Comparison of ENCODE assay signal across 17 mouse cellular contexts in genomic region chr10:117716686-117717085, GRCm38 (mm10).
"Had no signal": no experiment of that assay in that cellular context is flagged by ENCODE, and none has a peak within 500 bp of the region (broad histone marks: within the 10 kb centered on the region; RNA-seq: fewer than 3 reads in every experiment).

No protein-coding gene starts in this region.

- H3K4me3 ChIP-seq: kidney, embryonic 15.5 days; limb, embryonic 15.5 days; midbrain, embryonic 12.5 days; neural tube, embryonic 13.5 days; stomach, embryonic 15.5 days had no signal

- H3K9ac ChIP-seq: kidney, embryonic 15.5 days; limb, embryonic 15.5 days; liver, embryonic 14.5 days; midbrain, embryonic 12.5 days; neural tube, embryonic 13.5 days; stomach, embryonic 15.5 days had no signal

- H3K27me3 ChIP-seq: kidney, embryonic 15.5 days; limb, embryonic 15.5 days; megakaryocyte, embryonic 14.5 days; midbrain, embryonic 12.5 days; neural tube, embryonic 13.5 days; stomach, embryonic 15.5 days had no signal

- H3K4me2 ChIP-seq: kidney, embryonic 15.5 days; limb, embryonic 15.5 days; midbrain, embryonic 12.5 days; neural tube, embryonic 13.5 days; stomach, embryonic 15.5 days had no signal

- H3K27ac ChIP-seq: limb, embryonic 15.5 days; liver, embryonic 14.5 days; midbrain, embryonic 12.5 days; neural tube, embryonic 13.5 days; stomach, embryonic 15.5 days had no signal

- DNase-seq: kidney, postnatal 25 days; layer of hippocampus, adult 9-11 months; layer of hippocampus, postnatal 36 days; lung, adult 18-20 months; lung, postnatal 4 days; retina, postnatal 1 day; right cerebral cortex, postnatal 4 days; spleen, adult 18-20 months; thymus, adult 2 months; thymus, postnatal 25 days had no signal

- H3K36me3 ChIP-seq: kidney, embryonic 15.5 days; limb, embryonic 15.5 days; midbrain, embryonic 12.5 days; neural tube, embryonic 13.5 days; stomach, embryonic 15.5 days had no signal

- H3K9me3 ChIP-seq: kidney, embryonic 15.5 days; limb, embryonic 15.5 days; megakaryocyte, embryonic 14.5 days; midbrain, embryonic 12.5 days; neural tube, embryonic 13.5 days; stomach, embryonic 15.5 days had no signal
